Mouse (Mus musculus) heart, embryonic 12.5 days (tissue): Measurements from ENCODE around the gene Auts2. TPM values are rescaled to one million over a fixed set of nuclear protein-coding genes. Genes with fewer than 3 reads are reported as not detected.

ENCODE experiments used
- ATAC-seq: fragments of 200-750 bp; cut with Nextera tagmentation; 2 replicates; pipeline ENCODE4 v1.8.0; 2017; ENCODE audit warnings: moderate TSS enrichment, moderate library complexity; ENCODE audit not compliant: insufficient number of reproducible peaks, low FRiP score
- H3K27ac ChIP-seq: fragments of 300-500 bp; sonication (generic); 2 replicates; pipeline ENCODE4 v1.5.1; 2016; ENCODE audit warnings: mild to moderate bottlenecking, moderate library complexity; ENCODE audit not compliant: poor library complexity, severe bottlenecking
- H3K27me3 ChIP-seq: fragments of 300-500 bp; sonication (generic); replicated peaks from 2 replicates; pipeline ENCODE4 v1.6.1; 2016; ENCODE audit warnings: mild to moderate bottlenecking, moderate library complexity
- H3K36me3 ChIP-seq: fragments of 300-500 bp; sonication (generic); 2 replicates; pipeline ENCODE4 v1.6.1; 2016; ENCODE audit warnings: mild to moderate bottlenecking, moderate library complexity
- H3K4me1 ChIP-seq: fragments of 300-500 bp; sonication (generic); replicated peaks from 2 replicates; pipeline ENCODE4 v1.6.1; 2016; ENCODE audit warnings: mild to moderate bottlenecking
- H3K4me2 ChIP-seq: fragments of 300-500 bp; sonication (generic); 2 replicates; pipeline ENCODE4 v1.6.1; 2016; ENCODE audit warnings: mild to moderate bottlenecking, moderate library complexity
- H3K4me3 ChIP-seq: fragments of 300-500 bp; sonication (generic); 2 replicates; pipeline ENCODE4 v1.5.1; 2016; ENCODE audit warnings: mild to moderate bottlenecking
- H3K9ac ChIP-seq: fragments of 300-500 bp; sonication (generic); 2 replicates; pipeline ENCODE4 v1.6.1; 2016; ENCODE audit warnings: mild to moderate bottlenecking, moderate library complexity
- H3K9me3 ChIP-seq: fragments of 300-500 bp; sonication (generic); replicated peaks from 2 replicates; pipeline ENCODE4 v1.6.1; 2016; ENCODE audit warnings: mild to moderate bottlenecking, moderate library complexity
- WGBS: fragments of 180-500 bp; shearing (Covaris S2); methylation state at CpG from one replicate; pipeline ENCODE4 v1.1.7; 2016; 5-methylcytosine and 5-hydroxymethylcytosine counted together
- polyA plus RNA-seq: library from polyadenylated mRNA; unstranded; fragments of >200 nt; fragmentation: Nextera tagmentation; extraction: Ambion mirVana; gene quantifications from 2 replicates; pipeline ENCODE4 v1.2.1, GENCODE M21; 2016

Gene Auts2
- polyA plus RNA-seq, 1 experiment from 2014 or later = 25.3 TPM

GRCm38 (mm10) chr5:131557591-131558385, 985.4 kb downstream of the Auts2 start:
- no peaks in the 10 kb centered on the region for H3K36me3 ChIP-seq
- WGBS = 58% methylated on average over 14 of the region's 14 CpGs
- no peak overlapping the region for H3K9ac ChIP-seq
- ATAC-seq = no peak
- peaks cover 21% of the 10 kb centered on the region for H3K4me1 ChIP-seq
- no peak overlapping the region for H3K27ac ChIP-seq
- no peaks in the 10 kb centered on the region for H3K27me3 ChIP-seq
- H3K4me3 ChIP-seq = no peak overlapping the region
- H3K9me3 ChIP-seq = no peaks in the 10 kb centered on the region; the same call in 1 of the 2 replicates
- no peak overlapping the region for H3K4me2 ChIP-seq

- Histone ChIP-seq H3K27ac (no peak overlapping the region), H3K9ac (no peak overlapping the region), H3K4me2 (no peak overlapping the region), H3K4me1 (peaks cover 5% of the 10 kb centered on the region; the same call in 1 of the 2 replicates), H3K4me3 (no peak overlapping the region), H3K27me3 (no peaks in the 10 kb centered on the region), H3K36me3 (no peaks in the 10 kb centered on the region), H3K9me3 (no peaks in the 10 kb centered on the region)
- 64% methylated on average over 17 of the region's 17 CpGs for WGBS
- ATAC-seq = no peak
Observed at GRCm38 (mm10) chr5:131548932-131549563, 994.1 kb downstream of the Auts2 start.

- H3K4me1 ChIP-seq = no peaks in the 10 kb centered on the region
- 84% methylated on average over 6 of the region's 6 CpGs for WGBS
- no peaks in the 10 kb centered on the region for H3K9me3 ChIP-seq
- no peak for ATAC-seq
- no peaks in the 10 kb centered on the region for H3K27me3 ChIP-seq
- no peak overlapping the region for H3K9ac ChIP-seq
- no peak overlapping the region for H3K27ac ChIP-seq
- H3K4me2 ChIP-seq = no peak overlapping the region
- H3K4me3 ChIP-seq = no peak overlapping the region
- no peaks in the 10 kb centered on the region for H3K36me3 ChIP-seq
Observed at GRCm38 (mm10) chr5:131547926-131548325, 995.2 kb downstream of the Auts2 start.

- WGBS = 79% methylated on average over 1 of the region's 1 CpGs
- Histone ChIP-seq H3K27me3 (no peaks in the 10 kb centered on the region), H3K9me3 (no peaks in the 10 kb centered on the region), H3K36me3 (no peaks in the 10 kb centered on the region), H3K9ac (no peak overlapping the region), H3K4me2 (no peak overlapping the region), H3K4me1 (no peaks in the 10 kb centered on the region), H3K27ac (no peak overlapping the region), H3K4me3 (no peak overlapping the region)
- ATAC-seq = no peak
Observed at GRCm38 (mm10) chr5:131546414-131546813, 996.7 kb downstream of the Auts2 start.

GRCm38 (mm10) chr5:131544381-131544780, 998.8 kb downstream of the Auts2 start:
- Histone ChIP-seq H3K9ac (no peak overlapping the region), H3K4me2 (no peak overlapping the region), H3K4me1 (no peaks in the 10 kb centered on the region), H3K9me3 (no peaks in the 10 kb centered on the region), H3K36me3 (no peaks in the 10 kb centered on the region), H3K27me3 (no peaks in the 10 kb centered on the region), H3K4me3 (no peak overlapping the region), H3K27ac (no peak overlapping the region)
- WGBS = 83% methylated on average over 7 of the region's 7 CpGs
- no peak for ATAC-seq

- Histone ChIP-seq H3K4me2 (peak overlapping the region; percentile 79), H3K4me3 (peak overlapping the region; percentile 92), H3K27me3 (no peaks in the 10 kb centered on the region), H3K36me3 (0 out of 2 replicates have a peak, but pooled peaks cover under 1% of the 10 kb centered on the region), H3K9ac (peak overlapping the region; percentile 98), H3K4me1 (peaks cover 13% of the 10 kb centered on the region), H3K27ac (peak overlapping the region; percentile 95), H3K9me3 (no peaks in the 10 kb centered on the region)
- WGBS = under 1% methylated on average over 63 of the region's 68 CpGs
- peak; percentile 84 for ATAC-seq
Observed at GRCm38 (mm10) chr5:131538311-131538915, 1004.7 kb downstream of the Auts2 start.

GRCm38 (mm10) chr5:131537831-131538310, 1005.3 kb downstream of the Auts2 start:
- peak overlapping the region; percentile 98 for H3K9ac ChIP-seq
- peak overlapping the region; percentile 92 for H3K4me3 ChIP-seq
- peak; percentile 71 for ATAC-seq
- H3K4me1 ChIP-seq = peaks cover 13% of the 10 kb centered on the region
- under 1% methylated on average over 45 of the region's 48 CpGs for WGBS
- peak overlapping the region; percentile 79 for H3K4me2 ChIP-seq
- peaks cover 6% of the 10 kb centered on the region; the same call in 1 of the 2 replicates for H3K36me3 ChIP-seq
- H3K9me3 ChIP-seq = no peaks in the 10 kb centered on the region
- peak overlapping the region; percentile 95 for H3K27ac ChIP-seq
- no peaks in the 10 kb centered on the region for H3K27me3 ChIP-seq

- WGBS = under 1% methylated on average over 35 of the region's 44 CpGs
- ATAC-seq = peak; percentile 72
- H3K4me1 ChIP-seq = peaks cover 13% of the 10 kb centered on the region
- H3K36me3 ChIP-seq = peaks cover 7% of the 10 kb centered on the region; the same call in 1 of the 2 replicates
- peak overlapping the region; percentile 79 for H3K4me2 ChIP-seq
- no peaks in the 10 kb centered on the region for H3K9me3 ChIP-seq
- no peaks in the 10 kb centered on the region for H3K27me3 ChIP-seq
- peak overlapping the region; percentile 98 for H3K9ac ChIP-seq
- H3K4me3 ChIP-seq = peak overlapping the region; percentile 92
- H3K27ac ChIP-seq = peak overlapping the region; percentile 95
Observed at GRCm38 (mm10) chr5:131537155-131537830, 1005.9 kb downstream of the Auts2 start.

GRCm38 (mm10) chr5:131535752-131536151, 1007.4 kb downstream of the Auts2 start:
- peak overlapping the region; percentile 98; the same call in 1 of the 2 replicates for H3K9ac ChIP-seq
- ATAC-seq = no peak
- no peak overlapping the region for H3K27ac ChIP-seq
- peak overlapping the region; percentile 79 for H3K4me2 ChIP-seq
- no peaks in the 10 kb centered on the region for H3K27me3 ChIP-seq
- H3K4me1 ChIP-seq = peaks cover 17% of the 10 kb centered on the region
- H3K36me3 ChIP-seq = peaks cover 7% of the 10 kb centered on the region; the same call in 1 of the 2 replicates
- H3K9me3 ChIP-seq = no peaks in the 10 kb centered on the region
- WGBS = 39% methylated on average over 6 of the region's 6 CpGs
- peak overlapping the region; percentile 92 for H3K4me3 ChIP-seq

GRCm38 (mm10) chr5:131533815-131534214, 1009.3 kb downstream of the Auts2 start:
- no peaks in the 10 kb centered on the region for H3K9me3 ChIP-seq
- WGBS = 33% methylated on average over 3 of the region's 3 CpGs
- no peak overlapping the region for H3K4me2 ChIP-seq
- no peak overlapping the region for H3K9ac ChIP-seq
- peaks cover 17% of the 10 kb centered on the region for H3K4me1 ChIP-seq
- H3K27ac ChIP-seq = no peak overlapping the region
- no peaks in the 10 kb centered on the region for H3K27me3 ChIP-seq
- peaks cover 7% of the 10 kb centered on the region; the same call in 1 of the 2 replicates for H3K36me3 ChIP-seq
- H3K4me3 ChIP-seq = no peak overlapping the region
- no peak for ATAC-seq
